Mouse (Mus musculus): ENCODE data around the gene Vgll4.

Gene Vgll4

DNA sequence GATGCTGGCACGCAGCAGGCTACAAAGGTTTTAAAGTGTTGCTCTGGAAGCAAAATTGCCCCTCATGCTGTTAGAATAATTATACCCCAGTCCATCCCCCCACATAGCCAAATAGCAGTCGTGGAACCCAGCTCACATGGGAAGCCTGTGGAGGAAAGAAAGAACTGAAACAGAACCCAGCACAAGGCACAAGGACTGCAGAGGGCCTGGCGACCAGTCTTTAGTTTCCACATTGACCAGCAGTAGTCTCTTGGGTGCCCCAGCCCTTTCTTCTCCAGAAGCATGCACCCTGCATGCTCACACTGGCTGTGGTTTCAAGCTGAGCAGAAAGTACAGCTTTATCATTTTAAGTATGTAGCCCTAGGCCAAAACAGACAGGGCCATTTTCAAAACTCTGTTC, 127.7 kb downstream of the Vgll4 start:
- no peak for DNase-seq (ENCODE audit: low spot score)

DNA sequence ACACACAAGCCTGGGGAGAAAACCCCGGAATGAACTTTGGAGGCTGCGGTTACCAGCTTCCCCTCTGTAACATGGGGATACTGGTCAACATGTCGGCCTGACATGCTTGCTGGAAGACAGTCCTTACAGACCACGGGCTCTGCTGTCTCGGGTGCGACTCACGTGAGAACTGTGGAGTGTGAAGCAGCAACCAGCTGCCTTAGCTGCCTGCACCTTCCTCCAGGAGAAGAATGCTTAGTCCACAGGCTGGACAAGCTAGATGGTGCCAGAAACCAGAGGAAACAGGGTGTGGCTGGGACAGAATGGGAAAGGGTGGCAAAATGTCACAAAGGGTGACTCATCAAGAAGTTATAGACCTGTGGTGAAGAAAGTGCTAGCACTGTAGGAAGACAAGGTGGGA, 129.8 kb downstream of the Vgll4 start:
- no peak for DNase-seq (ENCODE audit: low spot score)

GRCm38 (mm10) chr6:114838872-114839271, 130.9 kb downstream of the Vgll4 start:
- no peak for DNase-seq (ENCODE audit: low spot score)

DNA sequence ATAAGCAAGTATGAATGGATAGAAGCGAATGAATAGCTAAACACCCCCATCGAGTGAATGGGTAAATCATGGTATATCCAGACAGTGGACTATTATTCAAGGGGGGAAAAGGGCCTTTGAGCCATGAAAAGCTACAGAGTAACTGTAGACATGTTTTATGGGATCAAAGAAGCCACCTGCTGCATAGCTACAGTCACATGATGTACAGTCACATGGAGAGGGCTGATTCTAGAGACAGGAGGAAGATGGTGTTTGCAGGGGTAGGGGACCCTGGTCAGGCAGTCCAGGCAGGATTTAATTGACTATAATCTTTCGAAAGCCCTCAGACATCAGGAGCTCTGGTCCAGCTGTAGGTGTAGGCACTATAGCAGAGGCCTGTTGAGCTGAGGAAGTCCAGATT, 133.4 kb downstream of the Vgll4 start:
- no peak for DNase-seq (ENCODE audit: low spot score)

DNA sequence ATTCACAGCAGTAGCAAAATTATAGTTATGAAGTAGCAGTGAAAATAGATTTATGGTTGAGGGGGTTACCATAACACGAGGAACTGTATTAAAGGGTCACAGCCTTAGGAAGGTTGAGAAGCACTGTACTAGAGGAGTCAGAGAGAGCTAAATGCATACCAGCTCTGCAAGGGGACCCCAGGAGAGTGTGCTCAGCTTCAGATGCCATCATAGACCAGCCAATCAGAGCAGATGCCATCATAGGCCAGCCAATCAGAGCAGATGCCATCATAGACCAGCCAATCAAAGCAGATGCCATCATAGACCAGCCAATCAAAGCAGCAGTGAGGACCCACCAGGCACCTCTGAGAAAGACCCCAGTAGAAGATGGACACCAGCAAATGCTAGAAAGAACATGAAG, 134.0 kb downstream of the Vgll4 start:
- DNase-seq (ENCODE audit: low spot score) = no peak

- DNase-seq (ENCODE audit: low spot score) = no peak
These were observed 134.4 kb downstream of the Vgll4 start for GRCm38 (mm10) chr6:114835344-114835743.

DNA sequence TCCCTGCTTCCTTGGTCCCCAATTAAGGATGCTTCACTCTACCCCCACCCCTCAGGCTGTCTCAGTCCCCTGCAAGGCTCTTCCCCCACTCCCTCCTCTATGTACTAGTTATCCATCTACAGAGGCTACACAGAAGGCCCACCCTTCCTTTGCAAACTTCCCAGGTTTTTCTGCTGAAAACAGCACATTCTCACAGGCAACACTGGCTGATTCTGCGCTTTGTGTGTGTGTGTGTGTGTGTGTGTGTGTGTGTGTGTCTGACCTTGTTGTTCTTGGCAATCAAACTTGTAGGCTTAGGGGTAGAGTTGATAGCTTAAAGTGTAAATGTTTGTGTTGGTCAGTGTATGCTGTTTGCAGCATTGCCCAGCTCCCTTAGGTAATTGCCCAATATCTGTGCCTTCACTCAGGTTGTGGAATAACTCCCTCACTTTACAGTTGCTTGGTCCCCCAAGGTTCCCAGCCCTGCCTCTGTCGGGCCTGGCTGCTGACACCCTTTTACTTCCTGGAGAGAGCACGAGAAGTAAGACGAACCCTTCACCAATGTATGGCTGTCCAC, 135.9 kb downstream of the Vgll4 start:
- no peak for DNase-seq (ENCODE audit: low spot score)

- DNase-seq (ENCODE audit: low spot score) = no peak
These were observed 136.6 kb downstream of the Vgll4 start for GRCm38 (mm10) chr6:114833058-114833685.

GRCm38 (mm10) chr6:114831807-114832206, 138.0 kb downstream of the Vgll4 start:
- DNase-seq (ENCODE audit: low spot score) = no peak

GRCm38 (mm10) chr6:114829660-114830438, 139.9 kb downstream of the Vgll4 start:
- no peak for DNase-seq (ENCODE audit: low spot score)

- DNase-seq (ENCODE audit: low spot score) = no peak
These were observed 142.9 kb downstream of the Vgll4 start for GRCm38 (mm10) chr6:114826889-114827288.

DNA sequence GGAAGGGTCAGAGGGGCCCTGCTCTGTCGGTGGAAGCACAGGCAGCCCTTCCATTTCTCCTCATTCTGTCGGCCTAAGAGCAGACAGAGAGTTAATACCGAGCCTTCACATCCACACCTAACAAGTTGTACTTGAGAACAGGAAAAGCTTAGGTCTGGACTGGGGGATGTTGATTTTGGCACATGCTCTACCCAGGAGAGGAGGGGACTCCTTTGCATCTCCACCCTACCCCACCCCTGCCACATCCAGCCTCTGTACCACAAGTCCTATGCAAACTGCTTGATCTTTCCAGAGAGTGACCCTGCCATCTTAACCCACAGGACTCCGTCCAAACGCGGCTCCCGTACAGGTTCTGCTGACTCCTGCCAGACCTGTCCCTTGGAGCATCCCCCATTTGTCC, 148.1 kb downstream of the Vgll4 start:
- DNase-seq (ENCODE audit: low spot score) = no peak

DNA sequence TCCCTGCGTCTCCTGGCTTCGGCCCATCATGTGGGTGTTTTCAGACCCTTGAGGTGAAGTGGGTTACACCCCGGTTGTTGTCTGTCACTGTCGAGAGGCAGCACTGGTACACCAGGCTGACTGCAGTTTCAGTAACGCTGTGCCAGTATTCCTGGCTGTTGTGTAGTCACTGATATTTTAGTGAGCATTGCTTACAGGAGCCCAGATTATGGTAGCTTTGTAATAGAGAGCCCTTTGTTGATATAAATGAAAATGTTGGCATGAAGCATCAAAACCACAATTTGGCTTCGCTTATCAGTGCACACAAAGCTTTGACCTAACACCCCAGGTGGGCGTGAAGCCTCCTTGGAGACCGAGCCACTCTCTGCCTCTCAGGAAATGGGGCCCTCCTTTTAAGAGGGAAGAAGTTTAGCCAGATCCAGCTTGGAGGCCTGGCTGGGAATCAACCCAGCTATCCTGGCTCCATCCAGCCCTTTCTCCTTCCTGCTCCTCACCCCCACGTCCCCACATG, 149.8 kb downstream of the Vgll4 start:
- DNase-seq (ENCODE audit: low spot score) = no peak

- no peak for DNase-seq (ENCODE audit: low spot score)
These were observed 151.3 kb downstream of the Vgll4 start for GRCm38 (mm10) chr6:114818471-114818870.

DNA sequence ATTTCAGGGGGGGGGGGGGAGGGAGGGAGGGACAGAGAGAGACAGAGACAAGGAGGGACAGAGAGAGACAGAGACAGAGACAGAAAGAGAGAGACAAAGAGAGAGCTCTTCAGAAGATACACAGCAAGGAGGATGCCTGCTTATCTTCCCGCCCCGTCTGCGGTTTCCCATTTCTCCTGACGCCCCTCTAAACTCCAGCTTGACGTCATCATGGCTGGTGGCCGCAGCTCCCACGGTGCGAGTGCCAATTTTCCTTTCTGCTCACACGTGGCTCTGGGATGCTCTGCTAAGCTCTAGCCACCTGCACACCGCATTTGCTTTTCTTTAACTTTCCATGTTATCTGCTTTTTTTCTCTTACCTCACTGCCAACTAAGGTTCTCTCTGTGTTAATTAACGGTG, 151.8 kb downstream of the Vgll4 start:
- DNase-seq (ENCODE audit: low spot score) = no peak

- DNase-seq (ENCODE audit: low spot score) = no peak
These were observed 154.7 kb downstream of the Vgll4 start for GRCm38 (mm10) chr6:114814882-114815650.

- DNase-seq (ENCODE audit: low spot score) = no peak
These were observed 155.5 kb downstream of the Vgll4 start for GRCm38 (mm10) chr6:114814199-114814881.

DNA sequence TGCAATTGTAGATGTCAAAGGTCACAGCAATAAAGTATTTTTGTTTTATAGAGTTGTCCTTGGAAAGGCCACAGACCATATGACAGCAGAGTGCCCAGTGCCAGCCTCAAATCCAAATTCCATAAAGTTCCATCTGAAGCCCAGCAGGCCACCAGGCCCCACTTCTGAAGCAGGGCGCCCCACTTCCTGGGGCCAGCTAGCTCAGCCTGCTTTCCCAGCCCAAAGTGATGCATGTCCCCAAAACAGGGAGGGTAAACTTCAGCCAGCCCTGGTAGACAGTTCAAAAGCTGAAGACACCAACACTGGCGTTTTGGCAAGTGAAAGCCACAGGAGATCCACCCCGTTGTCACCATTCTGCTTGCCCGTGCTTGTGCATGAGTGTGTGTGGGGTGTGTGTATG, 157.0 kb downstream of the Vgll4 start:
- DNase-seq (ENCODE audit: low spot score) = no peak

GRCm38 (mm10) chr6:114812322-114812721, 157.5 kb downstream of the Vgll4 start:
- no peak for DNase-seq (ENCODE audit: low spot score)
